Mouse (Mus musculus): Measurements from ENCODE around the gene Wdr45. TPM values are rescaled to one million over a fixed set of nuclear protein-coding genes. Genes with fewer than 3 reads are reported as not detected.

Gene Wdr45
- polyA plus RNA-seq, 1 experiment from 2014 or later, result 16.2 TPM

DNA sequence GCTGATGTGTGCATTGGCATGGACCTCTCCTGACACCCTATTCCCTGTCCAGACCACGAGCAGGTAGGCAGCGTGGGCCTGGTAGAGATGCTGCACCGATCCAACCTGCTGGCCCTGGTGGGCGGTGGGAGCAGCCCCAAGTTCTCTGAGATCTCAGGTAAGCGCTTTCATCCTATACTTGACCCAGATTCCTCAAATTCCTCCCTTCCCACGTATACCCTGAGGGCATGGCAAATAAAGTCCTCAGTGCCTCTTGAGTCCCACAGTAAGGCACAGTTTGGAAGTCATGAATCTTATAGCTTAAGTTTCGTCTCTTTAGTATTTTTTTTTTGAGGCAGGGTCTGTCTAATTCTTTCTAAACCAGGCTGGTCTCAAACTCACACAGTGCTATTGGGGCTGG is 10.0 kb downstream of the Wdr45 start:
- peaks cover 3% of the 10 kb centered on the region; the same call in 1 of the 2 replicates for H3K4me1 ChIP-seq (ENCODE audit: control insufficient read depth, insufficient read depth, low read length)
- no peak overlapping the region for H3K27ac ChIP-seq (ENCODE audit: low read depth, low read length)
- H3K4me3 ChIP-seq (ENCODE audit: low read depth, low read length), result no peak overlapping the region
- no peaks in the 10 kb centered on the region for H3K27me3 ChIP-seq (ENCODE audit: control insufficient read depth, insufficient read depth, low read length)
- no peak for ATAC-seq (replicated peaks; ENCODE audit: insufficient number of reproducible peaks, low FRiP score, low TSS enrichment)
- peaks cover 2% of the 10 kb centered on the region; the same call in 1 of the 2 replicates for H3K36me3 ChIP-seq (ENCODE audit: control insufficient read depth, insufficient read depth, low read length)
- WGBS (ENCODE audit: insufficient replicate concordance), result 74% methylated on average over 7 of the region's 7 CpGs
- H3K9me3 ChIP-seq (replicated peaks; ENCODE audit: control insufficient read depth, low read length), result no peaks in the 10 kb centered on the region
- no peak overlapping the region for H3K9ac ChIP-seq (ENCODE audit: low read depth, low read length)
- no peak overlapping the region for H3K4me2 ChIP-seq

DNA sequence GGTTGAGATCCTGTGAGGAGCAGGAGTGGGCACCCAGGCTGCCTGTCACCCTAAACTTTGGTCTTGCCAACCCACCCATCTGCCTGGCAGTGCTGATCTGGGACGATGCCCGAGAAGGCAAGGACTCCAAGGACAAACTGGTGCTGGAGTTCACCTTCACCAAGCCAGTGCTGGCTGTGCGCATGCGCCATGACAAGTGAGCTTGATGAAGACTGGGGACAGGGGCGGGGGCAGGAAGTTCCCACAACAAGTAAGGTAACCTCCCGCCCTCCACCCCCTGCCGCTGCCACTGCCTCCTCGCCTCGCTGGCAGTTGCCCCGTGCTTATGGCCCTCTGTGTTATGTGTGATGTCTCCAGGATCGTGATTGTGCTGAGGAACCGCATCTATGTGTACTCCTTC is 11.7 kb downstream of the Wdr45 start:
- no peak overlapping the region for H3K27ac ChIP-seq (ENCODE audit: low read depth, low read length)
- H3K4me1 ChIP-seq (ENCODE audit: control insufficient read depth, insufficient read depth, low read length), result peaks cover 3% of the 10 kb centered on the region; the same call in 1 of the 2 replicates
- H3K36me3 ChIP-seq (ENCODE audit: control insufficient read depth, insufficient read depth, low read length), result peaks cover 2% of the 10 kb centered on the region; the same call in 1 of the 2 replicates
- no peaks in the 10 kb centered on the region for H3K27me3 ChIP-seq (ENCODE audit: control insufficient read depth, insufficient read depth, low read length)
- no peak for ATAC-seq (replicated peaks; ENCODE audit: insufficient number of reproducible peaks, low FRiP score, low TSS enrichment)
- no peak overlapping the region for H3K4me3 ChIP-seq (ENCODE audit: low read depth, low read length)
- H3K9me3 ChIP-seq (replicated peaks; ENCODE audit: control insufficient read depth, low read length), result no peaks in the 10 kb centered on the region
- no peak overlapping the region for H3K4me2 ChIP-seq
- H3K9ac ChIP-seq (ENCODE audit: low read depth, low read length), result no peak overlapping the region
- 76% methylated on average over 12 of the region's 12 CpGs for WGBS (ENCODE audit: insufficient replicate concordance)

DNA sequence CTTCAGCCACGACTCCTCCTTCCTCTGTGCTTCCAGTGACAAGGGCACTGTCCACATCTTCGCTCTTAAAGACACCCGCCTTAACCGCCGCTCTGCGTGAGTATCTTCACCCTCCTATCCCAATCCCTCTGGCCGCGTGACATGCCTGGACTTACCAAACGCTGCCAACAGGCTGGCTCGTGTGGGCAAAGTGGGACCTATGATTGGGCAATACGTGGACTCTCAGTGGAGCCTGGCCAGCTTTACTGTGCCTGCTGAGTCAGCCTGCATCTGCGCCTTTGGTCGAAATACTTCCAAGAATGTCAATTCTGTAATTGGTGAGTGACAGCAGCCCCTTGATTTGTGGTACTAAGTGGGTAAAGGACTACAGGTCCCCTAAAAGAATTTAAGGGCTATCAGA is 13.0 kb downstream of the Wdr45 start:
- no peak overlapping the region for H3K9ac ChIP-seq (ENCODE audit: low read depth, low read length)
- ATAC-seq (replicated peaks; ENCODE audit: insufficient number of reproducible peaks, low FRiP score, low TSS enrichment), result no peak
- H3K27me3 ChIP-seq (ENCODE audit: control insufficient read depth, insufficient read depth, low read length), result no peaks in the 10 kb centered on the region
- H3K36me3 ChIP-seq (ENCODE audit: control insufficient read depth, insufficient read depth, low read length), result peaks cover 2% of the 10 kb centered on the region; the same call in 1 of the 2 replicates
- H3K9me3 ChIP-seq (replicated peaks; ENCODE audit: control insufficient read depth, low read length), result no peaks in the 10 kb centered on the region
- H3K4me1 ChIP-seq (ENCODE audit: control insufficient read depth, insufficient read depth, low read length), result peaks cover 3% of the 10 kb centered on the region; the same call in 1 of the 2 replicates
- WGBS (ENCODE audit: insufficient replicate concordance), result 88% methylated on average over 13 of the region's 13 CpGs
- no peak overlapping the region for H3K4me2 ChIP-seq
- no peak overlapping the region for H3K27ac ChIP-seq (ENCODE audit: low read depth, low read length)
- H3K4me3 ChIP-seq (ENCODE audit: low read depth, low read length), result no peak overlapping the region

DNA sequence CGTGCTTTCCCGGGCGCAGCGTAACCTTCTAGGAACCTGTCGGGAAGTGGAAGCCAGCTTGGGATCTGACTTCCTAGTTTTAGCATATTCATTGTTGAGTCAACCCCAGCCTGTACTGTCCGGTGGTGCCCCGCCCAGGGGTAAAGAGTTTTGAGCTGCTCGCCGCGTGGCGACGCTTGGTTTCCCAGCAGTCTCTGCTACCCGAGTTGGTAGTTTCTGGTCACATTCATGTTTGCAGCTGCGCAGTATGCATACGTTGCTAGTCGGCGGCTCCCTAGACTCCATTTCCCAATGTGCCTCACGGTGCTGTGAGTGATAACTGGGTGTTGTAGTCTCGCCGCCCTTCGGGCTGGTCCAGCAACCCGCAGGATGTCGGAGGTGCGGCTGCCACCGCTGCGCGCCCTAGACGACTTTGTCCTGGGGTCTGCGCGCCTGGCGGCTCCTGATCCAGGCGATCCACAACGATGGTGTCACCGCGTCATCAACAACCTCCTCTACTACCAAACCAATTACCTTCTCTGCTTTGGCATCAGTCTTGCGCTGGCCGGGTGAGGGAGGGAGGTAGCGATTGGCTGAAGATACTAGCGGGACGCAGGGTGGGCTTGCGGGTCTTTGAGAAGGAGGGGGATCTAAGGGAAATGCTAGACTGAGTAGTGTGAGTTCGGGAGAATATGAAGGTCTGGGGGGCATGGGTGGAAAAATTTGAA is 14.2 kb downstream of the Wdr45 start, which contains the start of gene Praf2:
Praf2 (plus strand) TSS at position 225 of the 707 bp plus-strand sequence.
- no peaks in the 10 kb centered on the region for H3K4me1 ChIP-seq (ENCODE audit: control insufficient read depth, insufficient read depth, low read length)
- peak within 1 kb of the TSS; percentile 46 for H3K4me3 ChIP-seq (ENCODE audit: low read depth, low read length)
- WGBS (ENCODE audit: insufficient replicate concordance), result 19% methylated on average over 42 of the region's 42 CpGs
- peak within 1 kb of the TSS; percentile 62 for H3K4me2 ChIP-seq
- peak; percentile 84 for ATAC-seq (replicated peaks; ENCODE audit: insufficient number of reproducible peaks, low FRiP score, low TSS enrichment)
- no peaks in the 10 kb centered on the region for H3K9me3 ChIP-seq (replicated peaks; ENCODE audit: control insufficient read depth, low read length)
- H3K27me3 ChIP-seq (ENCODE audit: control insufficient read depth, insufficient read depth, low read length), result no peaks in the 10 kb centered on the region
- H3K36me3 ChIP-seq (ENCODE audit: control insufficient read depth, insufficient read depth, low read length), result peaks cover 2% of the 10 kb centered on the region; the same call in 1 of the 2 replicates
- H3K9ac ChIP-seq (ENCODE audit: low read depth, low read length), result peak within 1 kb of the TSS; percentile 58
- no peak within 1 kb of the TSS for H3K27ac ChIP-seq (ENCODE audit: low read depth, low read length)

DNA sequence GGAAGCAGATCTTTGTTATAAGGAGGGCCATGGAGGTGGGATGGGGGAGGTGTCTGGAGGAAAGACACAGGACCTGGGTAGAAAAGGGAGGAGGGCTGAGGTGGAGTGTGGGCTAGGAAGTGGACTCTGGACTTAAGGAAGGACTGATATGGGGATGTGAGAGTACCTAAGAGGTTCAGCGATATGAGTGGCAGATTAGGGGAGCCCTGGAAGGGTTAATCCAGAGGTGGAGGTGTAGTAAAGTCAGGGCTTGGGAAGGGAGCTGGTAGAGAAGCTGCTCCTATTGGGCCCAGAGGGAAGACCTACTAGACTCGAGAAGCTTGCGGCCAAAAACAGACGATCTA is 14.8 kb downstream of the Wdr45 start:
- Histone ChIP-seq H3K4me3 (ENCODE audit: low read depth, low read length) (peak overlapping the region; percentile 46), H3K9ac (ENCODE audit: low read depth, low read length) (peak overlapping the region; percentile 58), H3K36me3 (ENCODE audit: control insufficient read depth, insufficient read depth, low read length) (peaks cover 2% of the 10 kb centered on the region; the same call in 1 of the 2 replicates), H3K9me3 (replicated peaks; ENCODE audit: control insufficient read depth, low read length) (no peaks in the 10 kb centered on the region), H3K4me1 (ENCODE audit: control insufficient read depth, insufficient read depth, low read length) (no peaks in the 10 kb centered on the region), H3K4me2 (peak overlapping the region; percentile 62), H3K27ac (ENCODE audit: low read depth, low read length) (no peak overlapping the region), H3K27me3 (ENCODE audit: control insufficient read depth, insufficient read depth, low read length) (no peaks in the 10 kb centered on the region)
- no peak for ATAC-seq (replicated peaks; ENCODE audit: insufficient number of reproducible peaks, low FRiP score, low TSS enrichment)
- WGBS (ENCODE audit: insufficient replicate concordance), result 28% methylated on average over 4 of the region's 4 CpGs

DNA sequence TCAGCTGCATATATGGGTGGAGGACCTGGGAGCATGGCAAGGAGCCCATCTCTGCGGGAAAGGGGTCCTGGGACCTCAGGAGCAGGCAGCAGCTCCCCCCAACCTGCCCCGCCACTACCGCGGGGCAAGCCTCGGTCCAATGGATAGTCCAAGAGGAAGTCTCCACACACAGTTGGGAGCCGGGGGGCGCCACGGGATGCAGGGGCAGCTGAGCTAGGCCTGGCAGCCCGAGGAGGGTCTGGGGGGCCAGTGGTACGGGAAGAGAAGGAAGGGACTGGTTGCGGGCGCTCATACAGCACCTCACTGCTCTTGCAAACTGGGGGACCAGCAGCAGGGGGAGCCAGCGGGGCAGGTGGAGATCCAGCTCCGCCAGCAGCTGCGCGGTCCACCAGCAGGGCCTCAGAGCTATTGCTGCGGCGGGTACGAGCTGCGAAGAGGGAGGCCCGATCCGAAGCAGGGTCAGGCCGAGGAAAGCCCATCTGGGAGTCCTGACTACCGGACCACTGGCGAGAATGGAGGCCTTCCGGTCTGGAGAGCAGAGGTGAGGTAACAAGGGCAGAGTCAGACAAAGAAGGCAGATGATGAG is 19.5 kb downstream of the Wdr45 start:
- Histone ChIP-seq H3K9ac (ENCODE audit: low read depth, low read length) (no peak overlapping the region), H3K4me1 (ENCODE audit: control insufficient read depth, insufficient read depth, low read length) (no peaks in the 10 kb centered on the region), H3K4me3 (ENCODE audit: low read depth, low read length) (no peak overlapping the region), H3K36me3 (ENCODE audit: control insufficient read depth, insufficient read depth, low read length) (no peaks in the 10 kb centered on the region), H3K4me2 (peak overlapping the region; percentile 30), H3K9me3 (replicated peaks; ENCODE audit: control insufficient read depth, low read length) (no peaks in the 10 kb centered on the region), H3K27me3 (ENCODE audit: control insufficient read depth, insufficient read depth, low read length) (no peaks in the 10 kb centered on the region), H3K27ac (ENCODE audit: low read depth, low read length) (no peak overlapping the region)
- no peak for ATAC-seq (replicated peaks; ENCODE audit: insufficient number of reproducible peaks, low FRiP score, low TSS enrichment)
- 31% methylated on average over 24 of the region's 26 CpGs for WGBS (ENCODE audit: insufficient replicate concordance)

DNA sequence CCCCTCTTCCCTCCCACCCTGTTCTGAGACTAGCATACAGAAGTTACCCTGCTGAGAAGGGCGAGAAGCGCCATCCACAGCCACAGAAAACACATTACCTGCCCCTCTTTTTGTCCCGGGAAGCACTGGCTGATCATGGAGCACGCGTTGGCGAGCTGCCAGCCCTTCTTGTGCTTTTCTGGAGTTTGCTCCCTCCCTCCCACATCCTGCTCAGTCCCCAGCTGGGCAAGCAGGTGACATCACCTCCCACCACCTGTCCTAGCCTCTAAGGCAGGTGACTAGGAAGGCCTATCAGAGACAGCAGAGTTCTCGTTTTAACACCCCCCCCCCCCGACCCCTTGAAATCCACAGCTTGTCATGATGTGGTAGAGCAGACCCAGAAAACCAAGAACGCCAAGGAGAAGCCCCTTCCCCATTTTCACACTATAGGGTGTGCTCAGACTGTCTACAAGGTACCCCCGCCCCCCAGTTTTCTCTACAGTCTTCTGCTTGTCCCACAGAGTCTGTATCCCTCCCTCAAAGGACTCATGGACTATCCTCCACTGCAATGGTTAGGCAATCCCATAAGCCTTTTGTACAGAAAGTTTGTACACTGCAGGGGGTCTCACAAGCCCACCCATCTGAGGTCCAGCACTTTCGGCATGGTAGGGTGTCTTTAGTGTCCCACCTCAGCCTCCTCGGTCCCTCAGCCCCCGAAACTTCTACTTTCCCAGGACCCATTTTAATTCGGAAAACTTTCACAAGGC is 25.4 kb downstream of the Wdr45 start:
- Histone ChIP-seq H3K4me1 (ENCODE audit: control insufficient read depth, insufficient read depth, low read length) (no peaks in the 10 kb centered on the region), H3K4me2 (no peak overlapping the region), H3K9ac (ENCODE audit: low read depth, low read length) (no peak overlapping the region), H3K9me3 (replicated peaks; ENCODE audit: control insufficient read depth, low read length) (no peaks in the 10 kb centered on the region), H3K27ac (ENCODE audit: low read depth, low read length) (no peak overlapping the region), H3K4me3 (ENCODE audit: low read depth, low read length) (no peak overlapping the region), H3K27me3 (ENCODE audit: control insufficient read depth, insufficient read depth, low read length) (no peaks in the 10 kb centered on the region), H3K36me3 (ENCODE audit: control insufficient read depth, insufficient read depth, low read length) (no peaks in the 10 kb centered on the region)
- ATAC-seq (replicated peaks; ENCODE audit: insufficient number of reproducible peaks, low FRiP score, low TSS enrichment), result no peak
- WGBS (ENCODE audit: insufficient replicate concordance), result 73% methylated on average over 14 of the region's 14 CpGs

DNA sequence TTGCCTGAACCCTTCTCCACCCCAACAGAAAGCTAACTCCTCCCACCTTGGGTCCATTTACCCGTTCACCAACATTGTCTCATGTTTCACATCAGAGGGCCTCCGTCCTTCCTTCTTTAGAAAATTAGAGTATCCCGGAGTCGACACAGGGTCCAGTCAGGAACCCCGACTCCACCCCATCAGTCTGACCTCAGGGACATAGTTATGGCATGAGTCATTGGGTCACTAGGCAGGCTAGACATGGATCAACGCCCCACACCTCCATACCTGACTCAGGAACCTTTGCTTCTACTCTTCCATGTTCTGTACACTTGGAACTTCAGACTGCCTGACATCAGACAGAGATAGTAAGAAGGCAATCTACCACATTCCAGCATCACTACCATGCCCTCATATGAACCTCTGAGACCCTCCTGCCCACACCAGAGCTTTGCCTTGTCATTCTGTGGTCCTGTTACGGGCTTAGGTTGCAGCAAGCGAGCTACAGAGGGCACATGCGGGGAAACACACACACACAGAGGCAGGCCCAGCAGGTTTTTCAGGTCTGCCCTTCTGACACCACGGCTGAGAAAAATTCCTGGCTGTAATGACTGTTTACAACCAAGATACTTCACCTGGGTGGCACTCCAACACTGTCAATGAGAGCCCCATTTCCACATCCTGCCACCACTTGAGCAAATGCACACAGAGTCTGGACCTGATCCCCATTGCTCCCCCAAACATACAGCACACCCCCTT is 26.1 kb downstream of the Wdr45 start:
- 46% methylated on average over 10 of the region's 10 CpGs for WGBS (ENCODE audit: insufficient replicate concordance)

More for the DNA sequence above, 26.1 kb downstream of the Wdr45 start:
- Histone ChIP-seq H3K4me1 (ENCODE audit: control insufficient read depth, insufficient read depth, low read length) (no peaks in the 10 kb centered on the region), H3K9me3 (replicated peaks; ENCODE audit: control insufficient read depth, low read length) (no peaks in the 10 kb centered on the region), H3K4me3 (ENCODE audit: low read depth, low read length) (no peak overlapping the region), H3K36me3 (ENCODE audit: control insufficient read depth, insufficient read depth, low read length) (no peaks in the 10 kb centered on the region), H3K4me2 (no peak overlapping the region), H3K9ac (ENCODE audit: low read depth, low read length) (no peak overlapping the region), H3K27ac (ENCODE audit: low read depth, low read length) (no peak overlapping the region), H3K27me3 (ENCODE audit: control insufficient read depth, insufficient read depth, low read length) (no peaks in the 10 kb centered on the region)
- no peak for ATAC-seq (replicated peaks; ENCODE audit: insufficient number of reproducible peaks, low FRiP score, low TSS enrichment)

Measured in heart, embryonic 11.5 days (tissue).